Mouse (Mus musculus) ES-E14 (cell line): ENCODE measurements around the gene Sptb.

Source experiments
- CHD2 ChIP-seq: IDR thresholded peaks from 2 replicates; pipeline ENCODE4 v1.6.1; 2014; ENCODE audit warnings: mild to moderate bottlenecking, low read depth, low read length, inconsistent platforms
- HCFC1 ChIP-seq: IDR thresholded peaks from 2 replicates; pipeline ENCODE4 v1.6.1; 2012; ENCODE audit warnings: low read length, inconsistent platforms, borderline replicate concordance; ENCODE audit not compliant: insufficient read depth
- ZC3H11A ChIP-seq: IDR thresholded peaks from 2 replicates; pipeline ENCODE4 v1.6.1; 2012; ENCODE audit warnings: low read depth, mild to moderate bottlenecking, inconsistent platforms, low read length, borderline replicate concordance
- ZNF384 ChIP-seq: IDR thresholded peaks from 2 replicates; pipeline ENCODE4 v1.6.1; 2012; ENCODE audit warnings: low read depth, low read length, inconsistent platforms

- TF ChIP-seq ZNF384 (no peak), ZC3H11A (no peak), HCFC1 (no peak), CHD2 (no peak)
Observed at GRCm38 (mm10) chr12:76696380-76696935, 13.9 kb downstream of the Sptb start.
